Mouse (Mus musculus): ENCODE data around the gene Cox8b.
"Not testable (repeated sequence)": the region's sequence is repeated elsewhere in the genome, so short reads cannot be mapped to it uniquely, and the experiment has no call there.

Cox8b gene

DNA sequence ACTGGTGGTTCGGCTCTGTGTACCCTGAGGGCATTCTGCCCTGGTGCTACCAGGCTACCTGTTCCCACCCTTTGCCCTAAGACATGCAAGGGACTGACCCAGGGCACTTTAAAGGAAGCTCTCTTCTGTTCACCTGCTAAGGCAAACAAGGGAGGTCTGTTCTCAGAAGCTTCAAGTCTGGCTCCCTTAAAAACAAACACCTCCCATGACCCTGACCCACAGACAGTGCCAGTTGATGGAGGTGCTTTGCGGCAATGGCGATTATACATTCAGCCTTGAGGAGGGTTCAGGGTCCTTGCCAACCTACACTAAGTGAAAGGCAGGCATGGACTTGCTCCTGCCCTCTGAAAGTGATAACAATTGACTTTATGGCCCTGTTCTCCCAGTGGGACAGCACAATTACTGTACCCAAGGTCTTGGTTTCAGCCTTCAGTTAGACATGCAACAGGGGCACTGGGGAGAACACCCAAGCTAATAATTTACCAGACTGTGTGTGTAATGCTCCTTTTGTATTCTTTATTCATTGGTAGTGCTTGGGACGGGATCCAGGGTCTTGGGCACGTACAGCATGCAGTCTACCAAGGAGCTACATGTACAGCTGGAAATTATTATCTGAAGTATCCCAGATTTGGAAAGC, 12.7 kb upstream of the Cox8b start:
- no peak for DNase-seq (ENCODE audit: low spot score)

DNA sequence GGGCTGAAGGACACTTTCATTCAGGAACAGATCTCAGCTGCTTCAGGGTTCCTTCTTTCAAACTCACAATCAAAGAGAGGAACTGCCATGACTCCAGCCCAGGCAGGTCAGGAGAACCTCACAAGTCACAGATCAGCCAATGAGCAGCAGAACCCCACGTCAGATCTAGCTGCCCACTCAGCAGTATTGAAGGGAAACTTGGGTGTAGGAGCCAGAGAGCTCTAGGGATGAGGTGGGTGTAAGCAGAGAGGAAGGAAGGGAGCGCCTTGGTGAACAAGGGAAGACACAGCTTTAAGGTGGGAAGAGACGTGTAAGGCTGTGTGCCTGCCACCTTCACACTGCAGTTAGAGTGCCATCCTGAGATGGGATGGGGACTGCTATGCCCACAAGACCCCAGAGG, 12.0 kb upstream of the Cox8b start:
- DNase-seq (ENCODE audit: low spot score) = no peak

DNA sequence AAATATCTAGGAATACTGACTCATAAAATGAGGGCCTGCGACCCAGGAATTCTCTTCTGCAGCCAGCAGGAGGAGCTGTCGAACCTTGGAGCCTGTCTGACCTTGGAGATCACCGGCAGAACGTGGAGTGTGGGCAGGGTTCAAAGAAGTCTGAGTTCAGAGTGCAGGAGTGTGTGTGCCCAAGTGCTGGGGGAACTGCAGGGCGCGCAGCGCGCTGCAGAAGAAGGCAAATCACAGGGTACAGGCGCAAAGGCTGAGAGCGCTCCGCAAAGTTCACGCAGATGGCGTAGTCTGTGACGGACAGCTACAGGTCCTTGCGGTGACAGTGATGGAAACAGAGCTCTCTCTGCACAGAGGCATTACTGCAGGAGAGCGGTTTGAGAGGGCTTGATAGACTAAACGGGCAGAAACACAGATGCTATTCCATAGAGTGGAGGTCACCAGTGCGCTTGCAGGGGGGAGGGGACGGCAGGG, 8.4 kb upstream of the Cox8b start:
- peak; percentile 79 for DNase-seq (ENCODE audit: low spot score)

DNA sequence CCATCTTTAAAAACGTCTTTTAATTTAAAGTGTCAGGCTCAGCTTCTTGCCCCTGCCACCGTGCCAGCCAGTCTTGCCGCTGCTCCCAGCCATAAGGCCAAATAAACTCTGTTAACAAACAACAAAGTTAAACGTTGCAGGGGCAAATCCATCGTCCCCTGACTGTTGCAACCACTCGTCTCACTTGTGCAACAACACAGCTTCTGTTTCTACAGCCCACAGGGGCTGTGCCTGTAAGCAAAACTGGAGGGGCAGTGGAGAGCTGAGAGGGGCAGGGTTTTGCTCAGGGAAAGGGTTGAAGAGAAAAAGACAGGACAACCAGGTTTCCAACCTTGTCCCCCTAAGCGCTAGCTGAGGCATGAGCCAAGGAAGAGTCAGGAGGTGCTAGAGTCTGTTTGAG, 7.9 kb upstream of the Cox8b start:
- DNase-seq (ENCODE audit: low spot score) = no peak

DNA sequence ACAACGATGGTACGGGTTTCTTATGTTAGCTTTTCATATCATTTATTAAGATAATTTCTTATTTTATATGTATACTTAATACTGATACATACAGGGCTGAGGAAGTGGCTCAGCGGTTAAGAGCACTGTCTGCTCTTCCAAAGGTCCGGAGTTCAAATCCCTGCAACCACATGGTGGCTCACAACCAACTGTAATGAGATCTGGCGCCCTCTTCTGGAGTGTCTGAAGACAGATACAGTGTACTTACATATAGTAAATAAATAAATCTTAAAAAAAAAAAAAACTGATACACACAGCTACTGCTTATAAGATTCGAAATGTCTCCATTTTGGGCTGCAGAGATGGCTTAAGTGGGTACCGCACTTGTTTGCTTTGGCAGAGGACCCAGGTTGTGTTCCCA, 7.5 kb upstream of the Cox8b start:
- DNase-seq (ENCODE audit: low spot score) = no peak

DNA sequence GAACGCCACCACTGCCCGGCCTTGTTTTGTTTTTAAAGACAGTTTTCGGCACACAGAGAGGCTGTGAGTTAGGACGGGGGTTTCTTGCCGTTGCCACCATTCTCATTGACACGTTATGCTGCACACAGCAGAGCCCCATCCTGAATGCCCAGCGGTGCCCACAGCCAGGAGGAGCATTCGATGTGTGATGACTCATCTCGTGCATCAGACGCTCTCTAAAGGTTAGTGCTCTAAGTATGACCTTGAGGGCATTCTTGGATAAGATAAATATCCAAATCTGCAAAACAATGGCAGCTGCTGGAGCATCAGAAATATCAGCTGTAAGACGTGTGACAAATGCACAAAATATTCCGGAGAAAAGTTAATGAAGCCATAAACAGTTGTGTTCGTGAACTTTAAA, 6.9 kb upstream of the Cox8b start:
- no peak for DNase-seq (ENCODE audit: low spot score)

DNA sequence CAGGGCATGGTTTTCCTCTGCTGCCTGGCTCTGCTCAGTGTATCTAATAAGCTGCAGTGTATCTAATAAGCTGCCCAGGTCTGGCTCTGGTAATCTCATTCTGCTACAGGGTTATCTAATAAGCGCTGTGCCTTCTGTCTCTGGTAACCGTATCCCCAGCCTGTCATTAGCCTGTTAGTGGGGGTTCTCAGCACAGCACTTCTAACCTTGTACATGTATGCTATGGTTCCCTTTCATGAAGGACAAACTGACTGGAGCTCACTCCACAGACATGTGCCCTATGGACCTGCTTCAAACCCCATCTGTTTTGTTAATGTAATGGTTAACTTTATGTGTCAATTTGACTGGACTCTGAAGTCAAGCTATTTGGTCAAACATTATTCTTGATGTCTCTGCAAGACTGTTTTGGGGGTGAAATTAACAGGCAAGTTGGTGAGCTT, 5.4 kb upstream of the Cox8b start:
- no peak for DNase-seq (ENCODE audit: low spot score)

DNA sequence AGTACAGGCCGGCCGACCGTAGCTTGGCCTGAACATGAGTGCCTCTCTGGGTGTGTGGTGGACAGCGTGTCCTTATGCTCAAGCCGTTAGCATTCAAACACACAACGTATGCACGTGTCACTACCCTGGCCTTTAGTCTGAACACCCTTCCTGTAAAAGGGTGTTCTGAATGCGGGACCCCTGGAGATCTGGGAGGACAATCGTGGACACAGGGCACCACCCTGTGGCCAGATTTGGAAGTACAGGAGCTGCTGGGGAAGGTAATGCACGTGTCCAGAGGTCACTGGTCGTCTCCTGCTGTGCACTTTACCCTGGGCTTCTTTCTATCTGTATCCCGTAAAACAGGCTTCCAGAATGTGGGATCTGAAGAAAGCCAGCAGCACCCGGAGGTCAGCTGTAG, 3.0 kb upstream of the Cox8b start:
- DNase-seq (ENCODE audit: low spot score) = peak; percentile 87

DNA sequence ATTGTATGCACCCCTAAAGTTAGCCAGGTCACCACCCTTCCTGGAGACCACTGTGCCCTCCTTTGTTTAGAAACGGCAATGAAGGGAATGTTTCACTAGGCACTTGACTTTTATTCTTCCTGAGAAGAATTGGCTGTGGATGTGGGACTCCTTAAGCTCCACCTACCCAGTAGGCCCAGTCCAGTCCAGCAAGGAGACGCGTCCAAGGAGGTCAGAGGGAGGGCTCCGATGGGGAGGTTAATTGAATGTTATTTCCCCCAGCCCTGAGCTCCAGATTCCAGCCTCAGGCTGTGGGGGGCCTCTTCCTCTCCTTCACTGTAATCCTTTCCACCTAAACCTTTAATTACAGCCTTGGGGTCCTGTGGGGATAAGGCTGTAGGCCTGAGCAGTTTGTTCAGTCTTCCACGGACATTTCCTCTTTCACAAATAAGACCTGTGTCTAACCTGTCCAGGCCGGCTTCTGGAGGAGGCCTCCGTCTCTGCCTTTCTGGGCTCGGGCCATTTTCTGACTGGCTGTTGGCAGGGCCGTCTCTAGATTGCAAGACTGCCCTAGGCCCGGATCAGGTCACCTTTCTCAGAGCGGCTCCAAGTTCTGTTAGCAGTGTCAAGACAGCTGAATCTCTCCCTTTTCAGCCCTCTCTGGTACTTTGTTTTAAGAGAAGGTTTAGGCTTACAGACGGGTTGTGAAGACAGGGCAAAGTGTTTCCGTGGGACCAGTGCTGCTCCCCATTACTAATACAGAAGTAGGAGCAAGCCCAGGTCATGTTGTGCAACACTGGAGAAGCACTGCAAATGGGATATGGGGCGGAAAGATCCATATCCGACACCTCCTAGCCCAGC, 2.0 kb upstream of the Cox8b start:
- no peak for DNase-seq (ENCODE audit: low spot score)

DNA sequence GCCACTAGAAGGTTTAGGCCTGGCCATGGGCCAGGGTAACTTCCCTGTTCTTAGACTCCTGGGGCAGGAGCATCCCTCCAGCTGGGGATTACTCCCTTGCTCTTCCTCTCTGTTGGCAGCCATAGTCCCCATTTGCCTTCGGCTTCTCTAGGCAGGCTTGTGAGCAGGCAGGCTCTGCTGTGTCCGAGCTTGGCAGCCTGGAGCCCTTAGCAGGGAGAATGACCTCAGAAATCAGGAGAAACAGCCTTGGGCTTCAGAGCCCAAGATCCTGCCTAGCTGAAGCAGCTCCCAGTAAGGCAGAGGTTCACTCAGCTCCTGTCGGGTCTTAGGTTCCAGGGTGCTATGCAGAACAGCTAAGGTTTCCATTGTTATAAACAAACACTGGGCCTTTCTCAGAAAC, 1.1 kb downstream of the Cox8b start:
- DNase-seq (ENCODE audit: low spot score) = no peak

DNA sequence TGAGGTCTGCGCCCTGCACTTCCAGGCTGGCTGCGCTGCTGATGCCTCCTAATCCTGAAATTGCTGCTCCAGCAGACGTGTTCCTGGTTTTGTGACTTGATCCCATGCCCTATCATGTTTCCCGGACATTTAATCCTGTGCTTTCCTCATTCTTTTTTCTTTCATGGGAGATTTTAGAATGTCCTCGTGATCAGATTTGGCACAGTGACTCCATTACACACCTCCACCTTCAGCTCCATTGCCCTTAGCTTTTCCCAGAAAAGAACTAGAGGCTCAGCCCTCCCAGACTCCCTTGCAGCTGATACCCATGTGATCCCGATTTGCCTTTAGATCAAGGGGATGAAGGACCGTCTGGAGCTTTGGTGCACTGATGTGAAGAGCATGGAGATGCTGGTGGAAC, 2.4 kb downstream of the Cox8b start:
- DNase-seq (ENCODE audit: low spot score) = no peak

DNA sequence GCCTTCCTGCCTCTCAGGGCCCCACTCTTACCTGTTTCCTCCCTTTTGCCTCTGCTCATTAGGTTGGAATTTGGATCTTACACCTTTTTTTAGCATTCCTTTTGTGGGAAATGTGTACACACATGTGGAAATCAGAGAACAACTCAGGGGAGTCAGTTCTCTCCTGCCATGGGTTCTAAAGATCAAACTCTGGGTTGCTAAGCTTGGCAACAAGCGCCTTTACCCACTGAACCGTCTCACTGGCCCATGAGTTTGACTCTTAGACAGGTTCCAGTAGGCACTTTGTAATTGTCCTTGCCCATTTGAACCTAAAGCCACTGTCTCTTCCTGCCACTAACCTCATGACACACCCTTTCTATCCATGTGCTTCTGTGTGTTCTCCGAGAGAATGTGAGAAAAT, 5.6 kb downstream of the Cox8b start:
- no peak for DNase-seq (ENCODE audit: low spot score)

DNA sequence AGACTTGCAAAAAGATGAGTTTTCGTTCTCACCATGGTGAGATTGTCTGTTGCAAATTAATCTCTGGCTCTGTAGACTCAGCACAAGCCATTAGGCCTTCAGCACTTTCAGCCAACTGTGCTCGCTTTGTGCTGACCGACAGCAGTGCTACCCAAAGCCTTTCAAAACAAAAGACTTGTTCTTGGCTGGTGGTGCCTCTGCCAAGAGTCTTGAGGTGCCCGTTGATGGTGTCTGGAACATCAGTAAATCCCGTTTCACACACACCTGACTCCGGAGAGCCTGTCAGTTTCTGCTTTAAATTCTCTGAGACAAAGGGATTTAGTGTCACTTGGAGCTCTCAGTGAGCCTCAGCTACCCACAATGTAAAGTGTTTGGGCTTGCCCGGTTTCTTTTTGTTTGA, 6.2 kb downstream of the Cox8b start:
- no peak for DNase-seq (ENCODE audit: low spot score)

DNA sequence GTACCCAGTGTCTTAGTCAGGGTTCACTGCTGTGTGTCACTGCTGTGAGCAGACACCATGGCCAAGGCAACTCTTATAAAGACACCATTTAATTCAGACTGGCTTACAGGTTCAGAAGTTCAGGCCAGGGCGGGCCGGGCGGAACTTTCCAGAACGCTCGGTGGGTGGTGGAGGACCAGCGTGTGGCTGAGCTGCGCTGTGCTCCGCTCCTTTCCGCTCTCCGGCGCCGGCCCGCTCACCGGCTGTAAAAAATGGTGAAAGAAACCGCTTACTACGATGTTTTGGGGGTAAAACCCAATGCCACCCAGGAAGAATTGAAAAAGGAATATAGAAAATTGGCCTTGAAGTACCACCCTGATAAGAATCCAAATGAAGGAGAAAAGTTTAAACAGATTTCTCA, 9.6 kb downstream of the Cox8b start:
- DNase-seq (ENCODE audit: low spot score) = not testable (repeated sequence)

DNA sequence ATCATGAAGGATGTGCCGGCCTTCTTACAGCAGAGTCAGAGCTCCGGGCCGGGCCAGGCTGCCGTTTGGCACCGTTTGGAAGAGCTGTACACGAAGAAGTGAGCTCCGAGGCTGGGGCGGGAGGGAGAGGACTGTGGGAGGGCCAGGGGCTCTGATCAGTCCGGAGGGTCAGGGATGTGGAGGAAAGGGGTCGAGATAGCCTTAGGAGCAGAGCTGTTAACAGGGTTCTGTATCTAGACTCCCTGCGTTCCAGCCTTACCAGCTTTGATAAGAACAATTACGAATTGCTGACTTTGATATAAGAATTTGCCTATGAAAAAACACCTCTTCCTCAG, 17.8 kb downstream of the Cox8b start:
- no peak for DNase-seq (ENCODE audit: low spot score)

DNA sequence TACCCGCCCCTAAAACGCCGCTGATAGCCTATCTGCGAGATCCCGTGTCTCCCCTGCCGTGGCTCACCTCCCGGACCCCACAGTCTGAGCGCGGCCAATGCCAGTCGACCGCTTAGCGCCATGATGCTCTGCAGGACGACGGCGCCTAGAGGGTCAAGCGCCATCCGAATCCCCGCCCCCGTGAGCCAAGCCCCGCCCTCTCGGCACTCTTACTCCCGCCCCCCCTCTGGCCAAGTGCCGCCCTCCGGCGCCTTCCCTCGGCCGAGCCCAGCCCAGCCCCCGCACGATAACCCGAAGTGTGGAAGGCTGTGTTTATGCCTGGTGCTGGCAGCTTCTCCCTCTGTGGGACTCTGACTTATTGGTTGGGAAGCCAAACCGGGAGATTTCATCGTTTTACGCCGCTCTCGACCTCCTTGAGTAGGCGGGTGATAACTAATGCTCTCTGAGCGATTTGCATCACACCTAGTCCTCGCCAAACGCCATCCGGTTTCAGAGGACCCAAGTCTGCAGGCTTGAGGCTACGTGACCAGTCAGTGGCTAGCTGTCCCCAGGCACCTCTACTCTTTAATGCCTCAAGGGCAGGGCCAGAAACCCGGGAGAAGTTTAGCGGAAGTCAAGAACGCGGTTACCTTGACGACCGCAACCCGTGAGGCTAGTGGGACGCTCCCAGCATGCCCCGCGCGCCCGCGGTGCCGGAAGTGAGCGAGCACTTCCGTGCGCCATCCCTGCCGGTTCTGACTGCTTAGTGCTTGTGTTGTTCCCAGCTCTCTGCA, 18.4 kb downstream of the Cox8b start, which contains the start of the genes Psmd13 and Sirt3:
Psmd13 (plus strand) TSS at position 273 of the 773 bp plus-strand sequence.
Sirt3 (minus strand) TSS at position 614 of the 773 bp plus-strand sequence.
- peak; percentile 92 for DNase-seq (ENCODE audit: low spot score)

DNA sequence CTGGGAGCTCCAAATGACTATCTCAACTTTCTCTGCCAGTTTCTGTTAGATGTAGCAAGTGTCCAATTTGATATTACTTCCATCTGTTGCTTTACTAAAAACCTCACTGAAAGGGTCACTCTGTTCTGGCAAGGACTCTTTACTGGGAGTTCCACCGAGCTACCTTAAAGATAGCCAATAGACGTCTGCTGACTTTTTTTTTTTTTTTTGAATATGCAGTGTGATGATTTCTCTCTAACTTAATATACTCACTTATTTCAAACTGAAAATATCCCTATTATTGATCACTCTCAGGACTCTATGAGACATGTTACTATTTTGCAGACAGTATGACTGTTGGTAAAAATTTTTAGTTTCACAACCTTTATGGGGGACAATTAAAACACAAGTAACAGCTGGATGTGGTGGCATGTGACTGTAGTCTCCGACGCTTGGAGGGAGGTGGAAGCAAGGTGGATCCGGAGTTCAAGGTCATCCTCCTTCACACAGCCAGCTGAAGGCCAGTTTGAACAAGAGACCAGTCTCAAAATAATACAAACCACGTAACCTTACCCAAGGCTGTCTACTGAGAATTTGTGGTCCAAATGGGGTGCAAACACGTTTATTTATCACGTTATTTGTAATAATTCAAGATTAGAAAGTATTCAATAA, 19.3 kb downstream of the Cox8b start:
- DNase-seq (ENCODE audit: low spot score) = no peak

DNA sequence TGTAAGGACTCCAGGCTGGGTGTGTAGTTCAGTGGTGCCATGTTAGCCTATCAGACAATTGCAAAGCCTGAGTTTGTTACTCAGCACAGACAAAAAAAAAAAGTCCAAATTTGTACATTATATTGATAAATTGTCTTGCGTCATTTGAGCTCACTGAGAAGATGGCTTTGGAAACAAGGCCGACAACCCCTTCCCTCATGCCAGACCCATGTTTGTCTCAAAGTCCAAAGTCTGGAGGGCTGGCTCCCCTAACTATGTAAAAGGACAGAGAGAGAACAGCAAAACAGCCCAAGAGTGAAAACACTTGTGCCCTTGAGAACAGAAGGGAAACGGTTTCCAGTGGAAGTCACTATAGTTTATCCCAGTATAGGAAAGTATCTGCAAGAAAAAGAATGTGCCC, 19.8 kb downstream of the Cox8b start:
- no peak for DNase-seq (ENCODE audit: low spot score)

DNA sequence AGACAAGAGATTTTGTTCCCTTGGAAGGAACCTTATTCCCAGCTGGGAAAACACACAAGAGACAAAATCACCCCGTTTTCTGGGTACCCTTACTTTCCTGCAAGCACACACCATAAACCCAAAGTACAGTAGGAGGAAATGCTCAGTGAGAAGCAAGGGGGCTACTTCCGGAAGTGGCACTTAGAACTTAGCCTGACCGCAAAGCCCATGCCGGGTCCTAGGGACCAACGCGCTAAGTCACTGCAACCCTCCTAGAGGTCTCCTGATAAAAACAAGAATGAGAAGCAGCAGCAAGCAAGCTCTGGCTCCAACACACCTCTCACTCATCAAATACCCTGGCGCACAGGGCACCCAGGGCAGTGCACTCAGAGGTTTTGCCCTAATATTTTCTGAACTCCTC, 20.9 kb downstream of the Cox8b start:
- no peak for DNase-seq (ENCODE audit: low spot score)

DNA sequence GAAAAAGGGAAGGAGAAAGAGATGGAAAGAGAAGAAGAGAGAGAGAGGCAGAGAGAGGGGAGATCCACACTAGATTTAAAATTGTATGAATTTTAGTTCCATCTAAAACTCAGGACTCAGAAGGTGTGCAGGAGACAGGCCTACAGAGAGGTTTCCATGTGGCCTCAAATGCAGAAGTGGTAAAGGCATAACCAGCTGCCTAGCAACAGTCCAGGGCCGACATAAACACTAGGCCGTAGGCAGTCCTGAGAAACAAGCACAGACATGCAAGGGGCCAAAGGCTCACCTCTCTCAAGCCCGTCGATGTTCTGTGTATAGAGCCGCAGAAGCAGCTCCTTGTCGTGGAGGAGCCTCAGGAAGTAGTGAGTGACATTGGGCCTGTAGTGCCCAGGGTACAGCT, 22.9 kb downstream of the Cox8b start:
- no peak for DNase-seq (ENCODE audit: low spot score)

DNA sequence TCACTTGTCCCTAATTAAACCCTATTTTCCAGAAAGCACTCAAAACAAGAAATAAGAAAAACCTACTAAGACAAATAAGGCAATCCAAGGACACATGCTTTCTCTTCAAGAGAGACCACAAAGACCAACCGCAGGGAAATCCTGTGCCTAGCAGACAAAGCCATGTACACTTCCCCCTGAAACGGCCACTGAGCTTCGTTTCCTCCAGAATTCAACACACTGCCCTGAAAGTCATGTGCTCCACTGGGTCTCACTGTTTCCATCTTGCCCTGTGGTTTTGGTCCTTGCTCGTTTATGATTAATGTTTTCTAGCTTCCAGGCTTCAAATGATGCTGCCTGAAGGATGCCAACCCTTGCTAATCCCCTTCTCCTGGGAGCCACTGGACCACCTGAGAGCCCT, 26.0 kb downstream of the Cox8b start:
- DNase-seq (ENCODE audit: low spot score) = no peak

DNA sequence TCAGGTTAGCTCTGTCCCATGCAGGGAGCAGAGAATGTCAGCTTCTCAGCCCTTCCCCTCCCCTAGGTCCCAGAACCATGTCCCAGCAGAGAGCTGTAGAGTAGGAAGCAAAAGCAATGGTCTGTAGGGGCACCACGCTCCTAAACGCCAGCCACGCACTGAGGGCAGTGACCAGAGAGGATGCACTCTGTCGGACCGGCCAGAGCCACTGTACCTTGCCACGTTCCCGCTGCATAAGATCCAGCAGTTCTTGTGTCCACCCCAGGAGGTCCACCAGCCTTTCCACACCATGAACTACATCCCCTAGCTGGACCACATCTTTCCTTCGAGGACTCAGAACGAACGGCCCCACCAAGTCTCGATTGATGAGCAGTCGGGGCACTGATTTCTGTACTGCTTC, 35.5 kb downstream of the Cox8b start:
- no peak for DNase-seq (ENCODE audit: low spot score)
